Mouse (Mus musculus): ENCODE results near the gene H2-K1. TPM values are rescaled to one million over a fixed set of nuclear protein-coding genes. Genes with fewer than 3 reads are reported as not detected.
A peak's percentile ranks its signal among the peaks of the same experiment; 100 is the strongest.

Gene H2-K1
- polyA plus RNA-seq, 1 experiment from 2014 or later, result 79.5 TPM

- DNase-seq (ENCODE audit: low read depth, low spot score), result no peak
- no peak for ATAC-seq
- TF ChIP-seq CTCF (IDR thresholded peaks at IDR 0.05), result no peak
- in situ Hi-C loops (cut with MboI; ENCODE audit: low pct_unique_long_range_greater_than_20kb), result no loop called here
- CTCF ChIA-PET, result no interaction called here
- POLR2A ChIA-PET, result interaction anchor here (1.3 kb wide), 1 partner anchor 10 kb away, joined by 5 read pairs; no protein-coding TSS in a partner anchor
- H3K27me3 ChIP-seq, result no peaks in the 10 kb centered on the region
Observed at GRCm38 (mm10) chr17:34032806-34033205, 32.7 kb upstream of the H2-K1 start.

GRCm38 (mm10) chr17:34032174-34032632, 32.1 kb upstream of the H2-K1 start:
- CTCF ChIA-PET, result interaction anchor here (1.1 kb wide), 1 partner anchor 10 kb away, joined by 3 read pairs; no protein-coding TSS in a partner anchor
- DNase-seq (ENCODE audit: low read depth, low spot score) (no peak), ATAC-seq (peak; percentile 16)
- no peaks in the 10 kb centered on the region for H3K27me3 ChIP-seq
- TF ChIP-seq CTCF (IDR thresholded peaks at IDR 0.05), result no peak
- in situ Hi-C loops (cut with MboI; ENCODE audit: low pct_unique_long_range_greater_than_20kb), result no loop called here
- POLR2A ChIA-PET, result interaction anchor here (0.7 to 1.3 kb wide), 2 partner anchors 10 to 80 kb away, joined by 3 to 5 read pairs; no protein-coding TSS in a partner anchor

GRCm38 (mm10) chr17:34031465-34032173, 31.5 kb upstream of the H2-K1 start, which contains the start of the genes Slc39a7 and Rxrb:
Gene Slc39a7, minus strand, starts transcription at chr17:34031682.
Gene Rxrb, plus strand, starts transcription at chr17:34031812.
- DNase-seq (ENCODE audit: low read depth, low spot score) (peak; percentile 82), ATAC-seq (peak; percentile 54)
- CTCF ChIA-PET, result interaction anchor here (1.1 kb wide), 1 partner anchor 9 kb away, joined by 3 read pairs; no protein-coding TSS in a partner anchor
- POLR2A ChIA-PET, result interaction anchor here (0.7 to 1.3 kb wide), 2 partner anchors 9 to 80 kb away, joined by 3 to 5 read pairs; no protein-coding TSS in a partner anchor
- H3K27me3 ChIP-seq, result no peaks in the 10 kb centered on the region
- in situ Hi-C loops (cut with MboI; ENCODE audit: low pct_unique_long_range_greater_than_20kb), result no loop called here
- no peak for TF ChIP-seq CTCF (IDR thresholded peaks at IDR 0.05)

- H3K27me3 ChIP-seq, result no peaks in the 10 kb centered on the region
- no peak for TF ChIP-seq CTCF (IDR thresholded peaks at IDR 0.05)
- in situ Hi-C loops (cut with MboI; ENCODE audit: low pct_unique_long_range_greater_than_20kb), result no loop called here
- POLR2A ChIA-PET, result no interaction called here
- DNase-seq (ENCODE audit: low read depth, low spot score) (no peak), ATAC-seq (peak; percentile 3)
- CTCF ChIA-PET, result interaction anchor here (1.1 kb wide), 1 partner anchor 8 kb away, joined by 3 read pairs; no protein-coding TSS in a partner anchor
Observed at GRCm38 (mm10) chr17:34030861-34031326, 30.7 kb upstream of the H2-K1 start.

GRCm38 (mm10) chr17:34029890-34030595, 29.9 kb upstream of the H2-K1 start:
- DNase-seq (ENCODE audit: low read depth, low spot score) (no peak), ATAC-seq (no peak)
- no peak for TF ChIP-seq CTCF (IDR thresholded peaks at IDR 0.05)
- no peaks in the 10 kb centered on the region for H3K27me3 ChIP-seq
- ChIA-PET CTCF (no interaction called here), POLR2A (no interaction called here)
- in situ Hi-C loops (cut with MboI; ENCODE audit: low pct_unique_long_range_greater_than_20kb), result no loop called here

- ATAC-seq (no peak), DNase-seq (ENCODE audit: low read depth, low spot score) (no peak)
- in situ Hi-C loops (cut with MboI; ENCODE audit: low pct_unique_long_range_greater_than_20kb), result no loop called here
- POLR2A ChIA-PET, result no interaction called here
- CTCF ChIA-PET, result no interaction called here
- TF ChIP-seq CTCF (IDR thresholded peaks at IDR 0.05), result no peak
- no peaks in the 10 kb centered on the region for H3K27me3 ChIP-seq
Observed at GRCm38 (mm10) chr17:34029150-34029889, 29.2 kb upstream of the H2-K1 start.

- ATAC-seq (no peak), DNase-seq (ENCODE audit: low read depth, low spot score) (no peak)
- in situ Hi-C loops (cut with MboI; ENCODE audit: low pct_unique_long_range_greater_than_20kb), result no loop called here
- no peak for TF ChIP-seq CTCF (IDR thresholded peaks at IDR 0.05)
- H3K27me3 ChIP-seq, result no peaks in the 10 kb centered on the region
- ChIA-PET POLR2A (no interaction called here), CTCF (no interaction called here)
Observed at GRCm38 (mm10) chr17:34028501-34029149, 28.5 kb upstream of the H2-K1 start.

GRCm38 (mm10) chr17:34027656-34028223, 27.6 kb upstream of the H2-K1 start, which contains the start of gene H2-Ke6:
Gene H2-Ke6, minus strand, starts transcription at chr17:34028060.
- no peaks in the 10 kb centered on the region for H3K27me3 ChIP-seq
- CTCF ChIA-PET, result no interaction called here

GRCm38 (mm10) chr17:34026917-34027655, 26.9 kb upstream of the H2-K1 start:
- ChIA-PET POLR2A (no interaction called here), CTCF (no interaction called here)
- no peak for ATAC-seq
- no peak for TF ChIP-seq CTCF (IDR thresholded peaks at IDR 0.05)
- no peaks in the 10 kb centered on the region for H3K27me3 ChIP-seq
- DNase-seq (ENCODE audit: low read depth, low spot score), result no peak
- in situ Hi-C loops (cut with MboI; ENCODE audit: low pct_unique_long_range_greater_than_20kb), result no loop called here

More at GRCm38 (mm10) chr17:34027656-34028223, 27.6 kb upstream of the H2-K1 start, which contains the start of gene H2-Ke6:
- in situ Hi-C loops (cut with MboI; ENCODE audit: low pct_unique_long_range_greater_than_20kb), result no loop called here
- DNase-seq (ENCODE audit: low read depth, low spot score), result no peak
- POLR2A ChIA-PET, result no interaction called here
- peak; percentile 55 for ATAC-seq
- no peak for TF ChIP-seq CTCF (IDR thresholded peaks at IDR 0.05)
